Mouse (Mus musculus) brain, embryonic 18.5 days (tissue): Measurements from ENCODE around the gene Ctdsp2.

ENCODE experiments used
- DNase-seq: peaks from one replicate; pipeline ENCODE4 v3.0.0-alpha.2; 2012; ENCODE audit warnings: low read depth, low spot score

Gene Ctdsp2

GRCm38 (mm10) chr10:126988513-126989165, 10.1 kb downstream of the Ctdsp2 start:
- DNase-seq: no peak

GRCm38 (mm10) chr10:126990313-126991056, 12.0 kb downstream of the Ctdsp2 start:
- DNase-seq: no peak

DNA sequence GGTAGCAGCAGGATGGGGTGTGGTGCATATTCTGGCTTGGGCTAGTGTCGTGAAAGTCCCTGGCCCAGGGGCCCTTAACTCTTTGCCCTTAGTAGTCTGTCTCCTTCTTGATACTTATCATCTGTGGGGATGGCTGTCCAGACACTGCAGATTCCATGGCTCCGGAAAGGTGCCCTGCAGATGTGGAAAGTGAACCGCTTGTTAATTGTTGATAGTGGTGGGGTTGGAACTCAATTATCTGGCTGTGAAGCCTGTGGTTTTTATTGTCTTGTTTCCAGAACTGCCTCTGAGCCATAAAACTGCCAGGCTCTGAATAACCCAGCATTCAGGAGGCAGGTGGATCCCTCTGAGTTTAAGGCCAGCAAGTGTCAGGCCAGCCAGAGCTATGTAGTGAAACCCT, 13.2 kb downstream of the Ctdsp2 start:
- DNase-seq: no peak

- no peak for DNase-seq
Measured at GRCm38 (mm10) chr10:126993621-126994020, 15.1 kb downstream of the Ctdsp2 start.

DNA sequence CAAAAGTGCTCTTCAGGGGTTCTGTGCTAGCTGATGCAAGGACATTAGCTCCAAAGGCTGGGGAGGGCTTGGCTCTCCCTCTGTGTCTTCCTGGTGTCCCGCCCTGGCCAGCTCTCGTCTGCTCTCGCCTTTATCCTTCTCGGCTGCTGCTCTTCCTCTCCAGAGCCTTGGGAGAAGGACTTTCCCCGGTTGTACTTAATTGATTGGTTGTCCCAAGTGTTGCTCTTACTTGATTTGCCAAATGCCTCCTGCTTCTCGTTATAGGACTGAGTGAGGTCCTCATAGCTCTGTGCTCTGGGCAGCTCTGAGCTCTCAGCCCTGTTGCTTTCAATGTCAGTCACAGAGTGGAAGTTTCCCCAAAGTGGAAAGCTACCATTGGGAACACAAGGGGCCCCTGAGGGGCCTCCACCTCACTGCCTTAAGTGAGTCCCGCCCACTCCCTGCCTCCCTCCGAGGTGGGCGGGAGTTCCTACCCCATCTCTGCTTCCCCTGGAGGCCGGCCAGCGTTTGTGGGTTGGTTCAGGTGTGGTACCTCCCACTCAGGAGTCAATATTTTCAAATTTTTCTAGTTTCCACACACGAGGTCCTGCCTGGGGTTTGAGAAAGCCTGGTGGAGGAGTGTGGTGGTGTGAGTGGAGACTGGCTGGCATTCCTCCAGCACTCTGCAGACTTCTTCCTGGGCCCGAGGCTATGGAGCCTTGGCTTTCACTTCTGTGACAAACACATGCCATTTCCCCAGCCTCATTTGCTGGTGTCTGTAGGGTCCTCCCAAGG, 19.0 kb downstream of the Ctdsp2 start:
- DNase-seq: no peak

DNA sequence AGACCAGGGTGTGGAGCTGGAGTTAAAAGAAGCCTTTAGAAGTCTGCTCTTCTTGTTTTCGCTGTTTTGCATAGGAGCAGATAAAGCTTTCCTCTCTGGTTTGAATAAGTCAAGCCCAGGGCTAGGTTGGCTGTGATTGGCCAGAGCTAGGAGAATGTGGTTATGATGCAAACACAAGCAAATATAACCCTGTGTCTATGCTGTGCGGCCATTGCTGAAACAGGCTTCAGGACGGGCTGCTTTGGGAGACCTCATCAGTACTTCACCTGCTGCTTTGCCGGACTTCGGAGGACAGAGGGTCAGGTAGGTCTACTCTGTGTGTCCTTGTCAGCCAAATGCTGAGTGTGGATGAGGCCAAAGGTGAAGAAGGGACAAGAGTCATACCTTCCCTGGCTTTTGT, 22.0 kb downstream of the Ctdsp2 start, which contains the start of gene Avil:
TSS of gene Avil (plus strand) at position 181 of the 400 bp plus-strand sequence.
- DNase-seq: no peak

DNA sequence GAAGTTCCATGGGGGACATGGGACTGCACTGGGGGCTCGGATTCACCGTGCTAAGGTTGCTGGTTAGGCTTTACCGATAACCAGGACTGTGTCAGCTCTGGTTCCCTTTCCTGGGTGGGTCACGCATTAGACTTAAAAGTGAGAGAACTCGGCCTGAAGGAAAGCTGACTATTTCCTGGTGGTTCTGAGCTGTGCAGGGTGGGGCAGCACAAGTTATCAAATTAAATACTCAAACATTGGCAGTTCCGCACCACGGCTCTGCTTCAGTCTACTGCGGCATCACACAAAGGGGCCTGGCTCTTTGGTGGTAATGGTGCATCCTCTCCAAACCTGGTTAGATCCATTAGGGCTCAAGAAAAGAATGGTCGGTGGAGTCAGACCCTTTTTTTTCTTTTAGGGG, 22.8 kb downstream of the Ctdsp2 start:
- DNase-seq: no peak

- DNase-seq: no peak
Measured at GRCm38 (mm10) chr10:127002056-127002455, 23.5 kb downstream of the Ctdsp2 start.

- no peak for DNase-seq
Measured at GRCm38 (mm10) chr10:127002765-127003164, 24.2 kb downstream of the Ctdsp2 start.

- DNase-seq: no peak
Measured at GRCm38 (mm10) chr10:127003334-127003733, 24.8 kb downstream of the Ctdsp2 start.

DNA sequence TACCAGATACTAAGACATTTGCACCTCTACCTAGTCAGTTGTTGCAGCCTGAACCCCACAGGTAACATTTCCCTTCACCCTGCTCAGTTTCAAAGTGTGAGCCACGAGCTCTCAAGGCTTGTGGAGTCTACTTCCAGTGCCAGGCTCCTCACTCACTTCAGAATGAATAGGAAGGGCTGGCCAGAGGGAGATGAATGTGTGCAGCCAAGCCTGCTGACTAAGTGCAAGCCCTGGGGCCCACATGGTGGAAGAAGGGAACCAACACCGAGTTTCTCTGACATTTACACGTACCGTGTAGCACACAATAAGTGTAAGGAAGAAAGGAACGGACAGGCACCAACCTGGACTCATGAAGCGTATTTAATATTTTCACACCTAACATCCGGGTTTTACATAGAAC, 25.3 kb downstream of the Ctdsp2 start:
- no peak for DNase-seq

- no peak for DNase-seq
Measured at GRCm38 (mm10) chr10:127016488-127016887, 38.0 kb downstream of the Ctdsp2 start.

DNA sequence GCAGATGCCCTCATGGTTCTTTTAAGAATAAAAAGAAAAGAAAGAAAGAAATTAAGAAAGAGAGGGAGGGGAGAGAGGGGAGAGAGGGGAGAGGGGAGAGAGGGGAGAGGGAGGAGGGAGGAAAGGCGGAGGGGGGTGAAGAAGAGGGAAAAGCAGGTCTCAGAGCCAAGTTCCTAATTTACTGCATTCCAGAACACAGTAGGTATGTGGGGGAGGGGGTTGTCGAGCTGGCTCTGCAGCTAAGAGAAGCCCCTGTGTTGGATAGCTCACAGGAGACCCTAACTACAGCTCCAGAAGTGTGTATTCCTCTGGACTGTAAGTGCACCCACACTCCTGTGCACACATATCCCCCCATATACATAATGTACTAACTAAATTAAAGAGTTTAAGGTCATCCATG, 38.6 kb downstream of the Ctdsp2 start:
- DNase-seq: no peak

GRCm38 (mm10) chr10:127018422-127018821, 39.9 kb downstream of the Ctdsp2 start:
- no peak for DNase-seq

DNA sequence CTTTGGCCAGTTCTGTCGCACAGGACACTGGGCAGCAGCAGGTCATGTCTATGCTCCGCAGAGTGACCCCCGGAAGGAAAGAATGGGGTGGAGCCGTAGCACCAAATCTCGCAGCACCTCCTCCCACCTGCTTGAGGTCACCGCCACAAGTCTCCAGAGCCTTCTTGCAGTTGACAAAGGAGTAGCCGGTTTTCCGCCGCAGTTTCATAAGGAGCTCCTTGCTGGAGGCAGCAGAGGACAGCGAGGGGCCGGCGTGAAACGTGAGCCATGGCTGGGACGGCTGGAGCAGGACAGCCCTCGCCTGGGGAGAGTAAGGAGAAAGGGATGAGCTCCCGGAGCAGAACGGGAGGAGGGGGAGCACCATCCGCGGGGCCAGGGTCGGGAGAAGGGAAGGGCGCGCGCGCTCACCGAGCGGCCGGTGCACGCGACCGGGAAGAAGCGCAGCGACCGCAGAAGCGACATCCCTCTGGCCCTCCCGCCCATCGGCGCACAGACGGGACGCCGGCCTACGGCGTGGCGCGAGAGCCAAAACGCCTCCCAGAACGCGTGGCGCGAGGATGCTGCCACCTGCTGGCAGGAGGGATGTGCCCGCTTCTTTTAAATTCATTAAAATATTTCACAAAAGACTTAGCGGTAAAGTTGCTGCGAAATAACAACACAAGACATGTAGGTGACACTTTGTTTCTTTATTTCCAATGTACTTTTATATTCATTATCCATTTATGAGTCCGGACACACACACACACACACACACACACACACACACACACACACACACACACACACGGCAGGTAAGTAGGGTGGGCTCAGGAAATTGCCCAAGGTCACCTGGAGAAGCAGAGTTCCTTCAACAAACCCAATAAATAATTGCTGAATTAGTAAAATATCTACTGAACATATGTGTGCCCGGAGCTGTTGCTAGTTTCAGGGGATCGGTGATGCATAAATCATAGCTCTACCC, 52.1 kb downstream of the Ctdsp2 start, which contains the start of gene Tsfm:
TSS of gene Tsfm (minus strand) at position 505 of the 961 bp plus-strand sequence.
- DNase-seq: peak; percentile 74

DNA sequence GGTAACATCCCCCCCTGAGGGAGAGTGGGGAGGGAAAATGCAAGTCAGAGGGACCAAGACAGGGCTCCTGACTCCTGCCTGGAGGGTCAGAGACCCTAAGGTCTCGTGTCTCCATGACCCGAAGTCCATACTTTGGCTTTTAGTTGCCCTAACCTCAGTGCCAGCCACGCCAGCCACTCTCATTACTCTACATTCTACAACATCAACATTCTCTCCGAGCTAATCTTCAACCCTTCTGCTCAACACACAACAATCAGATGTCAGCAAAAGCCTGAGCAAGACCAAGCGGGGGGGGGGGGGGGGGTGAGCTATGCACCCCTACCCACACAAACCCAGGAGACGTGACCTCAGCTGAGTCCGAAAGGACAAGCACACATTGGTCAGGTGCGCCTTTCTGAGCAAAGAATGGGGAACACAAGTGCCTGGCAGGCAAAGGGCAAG, 54.8 kb downstream of the Ctdsp2 start:
- no peak for DNase-seq

DNA sequence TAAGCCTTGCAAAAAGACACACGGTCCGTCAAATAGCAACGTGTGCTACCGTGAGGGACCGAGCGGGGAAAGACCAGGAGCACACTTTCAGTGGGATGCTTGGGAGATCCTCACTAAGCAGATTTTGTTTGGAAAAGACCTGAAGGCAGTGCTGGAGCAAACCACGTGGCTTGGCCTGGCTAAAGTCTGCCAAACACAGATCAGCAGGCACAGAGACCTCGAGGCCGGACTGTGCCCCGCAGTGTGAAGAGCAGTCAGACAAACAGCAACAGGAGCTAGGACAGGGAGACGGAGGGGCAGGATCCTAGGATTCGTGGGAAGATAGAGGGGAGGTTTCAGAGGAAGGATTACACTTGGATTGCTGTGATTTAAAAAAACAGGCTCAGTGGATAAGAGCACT, 57.8 kb downstream of the Ctdsp2 start:
- no peak for DNase-seq

DNA sequence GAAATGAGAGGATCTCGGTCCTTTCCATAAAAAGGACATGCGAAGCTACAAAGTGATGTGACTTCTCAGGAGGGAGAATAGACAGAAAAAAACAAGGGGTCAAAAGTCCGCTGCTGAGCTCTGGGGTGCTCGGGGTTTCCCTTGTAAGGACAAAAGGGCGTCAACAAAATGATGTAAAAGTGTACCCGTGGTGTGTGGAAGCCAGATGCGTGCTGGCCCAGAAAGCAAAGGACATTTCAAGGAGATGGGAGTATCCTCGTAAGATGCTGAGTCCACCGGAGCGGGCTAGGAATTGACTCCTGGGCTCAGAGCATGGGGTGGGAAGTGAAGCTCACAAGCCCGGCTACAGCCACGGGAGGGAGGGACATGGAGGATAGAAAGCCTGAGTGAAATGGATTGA, 59.1 kb downstream of the Ctdsp2 start:
- no peak for DNase-seq

GRCm38 (mm10) chr10:127040569-127041214, 62.2 kb downstream of the Ctdsp2 start:
- no peak for DNase-seq

GRCm38 (mm10) chr10:127041274-127041766, 62.8 kb downstream of the Ctdsp2 start, which contains the start of the genes Mettl1 and Eef1akmt3:
Gene Mettl1, plus strand, starts transcription at chr10:127041414.
Gene Eef1akmt3, minus strand, starts transcription at chr10:127041513.
- no peak for DNase-seq
